Mouse (Mus musculus) MEL (cell line): ENCODE results near the gene Ces2h.

Experiments
- POLR2A ChIP-seq, 2 experiments: IDR thresholded peaks; 2 replicates each; pipeline ENCODE4 v1.6.1; 2011 to 2012; ENCODE audit warnings: low read length in 2 of 2, mild to moderate bottlenecking in 2 of 2, control low read depth in 1 of 2, improper control_type of control experiment in 1 of 2, low read depth in 1 of 2, moderate library complexity in 1 of 2; ENCODE audit not compliant: control insufficient read depth in 1 of 2, insufficient read depth in 1 of 2, poor library complexity in 1 of 2
- TAL1 ChIP-seq: IDR thresholded peaks from 2 replicates; pipeline ENCODE4 v1.6.1; 2012; ENCODE audit warnings: mild to moderate bottlenecking, inconsistent platforms, low read length, moderate library complexity, mixed read lengths
- USF1 ChIP-seq: IDR thresholded peaks from 2 replicates; pipeline ENCODE4 v1.6.1; 2014; ENCODE audit warnings: low read depth, mild to moderate bottlenecking, inconsistent platforms, low read length, improper control_type of control experiment, moderate library complexity

- TF ChIP-seq POLR2A (IDR thresholded peaks at IDR 0.05; ENCODE audit: control insufficient read depth in 1 of 2, insufficient read depth in 1 of 2, low read depth in 1 of 2, low read length in 2 of 2, poor library complexity in 1 of 2) (no peak), USF1 (no peak), TAL1 (no peak)
Measured at GRCm38 (mm10) chr8:104999183-104999582, 1.5 kb upstream of the Ces2h start.
